Mouse (Mus musculus) MEL (cell line): Measurements from ENCODE around the gene Vps35l.

ENCODE experiments used
- CTCF ChIP-seq, 3 experiments: IDR thresholded peaks in 2 of 3; conservative IDR thresholded peaks in 1 of 3; 2 replicates each; pipeline ENCODE4 v1.5.1; 2011 to 2012; ENCODE audit warnings: low read length in 3 of 3, low read depth in 2 of 3, mild to moderate bottlenecking in 2 of 3, improper control_type of control experiment in 1 of 3, inconsistent platforms in 1 of 3, mixed read lengths in 1 of 3, moderate library complexity in 1 of 3; ENCODE audit not compliant: control insufficient read depth in 1 of 3, insufficient read depth in 1 of 3, poor library complexity in 1 of 3, severe bottlenecking in 1 of 3
- GABPA ChIP-seq: IDR thresholded peaks from 2 replicates; pipeline ENCODE4 v1.6.1; 2012; ENCODE audit warnings: low read depth, mild to moderate bottlenecking, inconsistent platforms, low read length, improper control_type of control experiment, moderate library complexity
- POLR2A ChIP-seq, 2 experiments: IDR thresholded peaks; 2 replicates each; pipeline ENCODE4 v1.6.1; 2011 to 2012; ENCODE audit warnings: low read length in 2 of 2, mild to moderate bottlenecking in 2 of 2, control low read depth in 1 of 2, improper control_type of control experiment in 1 of 2, low read depth in 1 of 2, moderate library complexity in 1 of 2; ENCODE audit not compliant: control insufficient read depth in 1 of 2, insufficient read depth in 1 of 2, poor library complexity in 1 of 2
- SMC3 ChIP-seq: IDR thresholded peaks from 2 replicates; pipeline ENCODE4 v1.6.1; 2011; ENCODE audit warnings: low read depth, low read length, improper control_type of control experiment

DNA sequence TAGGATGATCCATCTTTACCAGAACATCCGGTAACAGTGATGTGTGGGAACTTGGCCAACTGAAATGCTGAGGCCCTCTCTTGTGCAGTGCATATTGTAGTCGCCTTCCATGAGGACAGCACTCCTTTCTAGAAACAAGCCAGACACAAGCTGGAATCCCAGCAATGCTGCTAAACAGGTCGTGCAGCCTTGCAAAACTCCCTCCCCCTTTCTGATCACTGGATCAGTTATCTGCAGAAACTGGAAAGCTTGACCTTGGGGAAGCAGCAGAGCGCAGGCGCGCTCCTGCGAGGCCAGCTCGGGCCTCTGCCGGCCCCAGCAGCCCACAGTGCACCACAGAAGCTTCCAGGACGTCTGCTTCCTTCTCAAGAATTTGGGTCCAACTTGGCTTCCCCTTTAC is 108.8 kb downstream of the Vps35l start:
- TF ChIP-seq CTCF (IDR thresholded peaks at IDR 0.05 in 2 of 3, conservative IDR thresholded peaks at IDR 0.05 in 1 of 3; ENCODE audit: control insufficient read depth in 1 of 3, insufficient read depth in 1 of 3, low read depth in 2 of 3, low read length in 3 of 3, poor library complexity in 1 of 3, severe bottlenecking in 1 of 3) (no peak), POLR2A (IDR thresholded peaks at IDR 0.05; ENCODE audit: control insufficient read depth in 1 of 2, insufficient read depth in 1 of 2, low read depth in 1 of 2, low read length in 2 of 2, poor library complexity in 1 of 2) (no peak), SMC3 (no peak), GABPA (no peak)
